Mouse (Mus musculus) intestine, embryonic 14.5 days (tissue): ENCODE data around the gene Abcc2. TPM values are rescaled to one million over a fixed set of nuclear protein-coding genes. Genes with fewer than 3 reads are reported as not detected.

Experiments used
- ATAC-seq: fragments of 200-750 bp; cut with Nextera tagmentation; replicated peaks from 2 replicates; pipeline ENCODE4 v1.8.0; 2017; ENCODE audit warnings: low read depth, moderate number of reproducible peaks, moderate TSS enrichment, moderate library complexity; ENCODE audit not compliant: low FRiP score, low TSS enrichment
- DNase-seq: peaks from one replicate; pipeline ENCODE4 v3.0.0-alpha.2; 2018; ENCODE audit warnings: low spot score
- H3K27ac ChIP-seq: fragments of 300-500 bp; sonication (generic); 2 replicates; pipeline ENCODE4 v1.5.1; 2014; ENCODE audit warnings: low read depth, mild to moderate bottlenecking, control low read depth
- H3K27me3 ChIP-seq: fragments of 300-500 bp; sonication (generic); replicated peaks from 2 replicates; pipeline ENCODE4 v1.6.1; 2014; ENCODE audit warnings: low read length, control low read depth; ENCODE audit not compliant: control insufficient read depth, insufficient read depth
- H3K36me3 ChIP-seq: fragments of 300-500 bp; sonication (generic); 2 replicates; pipeline ENCODE4 v1.6.1; 2014; ENCODE audit warnings: low read length, control low read depth; ENCODE audit not compliant: control insufficient read depth, insufficient read depth
- H3K4me1 ChIP-seq: fragments of 300-500 bp; sonication (generic); replicated peaks from 2 replicates; pipeline ENCODE4 v1.6.1; 2014; ENCODE audit warnings: low read length, control low read depth, mixed read lengths; ENCODE audit not compliant: control insufficient read depth, insufficient read depth
- H3K4me2 ChIP-seq: fragments of 300-500 bp; sonication (generic); 2 replicates; pipeline ENCODE4 v1.6.1; 2014; ENCODE audit warnings: low read length
- H3K4me3 ChIP-seq: fragments of 300-500 bp; sonication (generic); 2 replicates; pipeline ENCODE4 v1.5.1; 2014; ENCODE audit warnings: low read depth, low read length, control low read depth, mixed read lengths
- H3K9ac ChIP-seq: fragments of 300-500 bp; sonication (generic); 2 replicates; pipeline ENCODE4 v1.6.1; 2014; ENCODE audit warnings: mild to moderate bottlenecking, low read length
- H3K9me3 ChIP-seq: fragments of 300-500 bp; sonication (generic); 2 replicates; pipeline ENCODE4 v1.6.1; 2016; ENCODE audit warnings: low read length, control low read depth; ENCODE audit not compliant: control insufficient read depth
- WGBS: fragments of 180-500 bp; shearing (Covaris S2); extraction: QIAGEN DNeasy Blood & Tissue Kit; methylation state at CpG from one replicate; pipeline ENCODE4 v1.1.7; 2014; 5-methylcytosine and 5-hydroxymethylcytosine counted together
- polyA plus RNA-seq: library from polyadenylated mRNA; unstranded; fragments of >200 nt; fragmentation: Nextera tagmentation; extraction: Ambion mirVana; gene quantifications from 2 replicates; pipeline ENCODE4 v1.2.1, GENCODE M21; 2014

Abcc2 gene
- polyA plus RNA-seq, 1 experiment from 2014 or later: 5.3 TPM

GRCm38 (mm10) chr19:43847966-43848365 lies 66.0 kb downstream of the Abcc2 start:
- peaks cover 3% of the 10 kb centered on the region; the same call in 1 of the 2 replicates for H3K4me1 ChIP-seq
- H3K27ac ChIP-seq: no peak overlapping the region
- no peak overlapping the region for H3K4me3 ChIP-seq
- no peak overlapping the region for H3K4me2 ChIP-seq
- 88% methylated on average over 15 of the region's 15 CpGs for WGBS
- H3K9me3 ChIP-seq: no peaks in the 10 kb centered on the region
- no peaks in the 10 kb centered on the region for H3K27me3 ChIP-seq
- DNase-seq (no peak), ATAC-seq (no peak)
- no peak overlapping the region for H3K9ac ChIP-seq
- H3K36me3 ChIP-seq: peaks cover 83% of the 10 kb centered on the region

DNA sequence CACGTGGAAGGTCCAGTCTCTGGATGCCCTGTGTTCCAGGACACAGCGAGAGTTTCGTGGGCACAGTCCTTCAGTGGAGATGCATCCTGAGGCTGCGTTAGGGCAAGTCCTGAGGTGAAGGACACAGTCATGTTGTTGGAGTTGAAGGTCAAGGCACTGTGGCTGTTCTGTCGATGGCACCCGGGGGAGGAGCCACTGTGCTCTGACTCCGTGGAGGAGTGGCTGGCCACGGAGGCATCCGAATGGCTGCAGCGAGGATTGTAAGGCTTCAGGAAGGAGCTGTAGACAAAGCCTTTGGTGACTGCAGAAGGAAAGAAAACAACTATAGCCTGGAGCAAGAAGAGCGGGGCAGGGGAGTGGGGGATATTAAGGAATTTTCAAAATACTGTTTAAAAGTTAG lies 68.0 kb downstream of the Abcc2 start:
- Histone ChIP-seq H3K4me1 (peaks cover 3% of the 10 kb centered on the region; the same call in 1 of the 2 replicates), H3K4me3 (no peak overlapping the region), H3K9ac (no peak overlapping the region), H3K4me2 (no peak overlapping the region), H3K27me3 (no peaks in the 10 kb centered on the region), H3K9me3 (no peaks in the 10 kb centered on the region), H3K27ac (no peak overlapping the region), H3K36me3 (peaks cover 95% of the 10 kb centered on the region)
- 88% methylated on average over 11 of the region's 11 CpGs for WGBS
- DNase-seq (no peak), ATAC-seq (no peak)

DNA sequence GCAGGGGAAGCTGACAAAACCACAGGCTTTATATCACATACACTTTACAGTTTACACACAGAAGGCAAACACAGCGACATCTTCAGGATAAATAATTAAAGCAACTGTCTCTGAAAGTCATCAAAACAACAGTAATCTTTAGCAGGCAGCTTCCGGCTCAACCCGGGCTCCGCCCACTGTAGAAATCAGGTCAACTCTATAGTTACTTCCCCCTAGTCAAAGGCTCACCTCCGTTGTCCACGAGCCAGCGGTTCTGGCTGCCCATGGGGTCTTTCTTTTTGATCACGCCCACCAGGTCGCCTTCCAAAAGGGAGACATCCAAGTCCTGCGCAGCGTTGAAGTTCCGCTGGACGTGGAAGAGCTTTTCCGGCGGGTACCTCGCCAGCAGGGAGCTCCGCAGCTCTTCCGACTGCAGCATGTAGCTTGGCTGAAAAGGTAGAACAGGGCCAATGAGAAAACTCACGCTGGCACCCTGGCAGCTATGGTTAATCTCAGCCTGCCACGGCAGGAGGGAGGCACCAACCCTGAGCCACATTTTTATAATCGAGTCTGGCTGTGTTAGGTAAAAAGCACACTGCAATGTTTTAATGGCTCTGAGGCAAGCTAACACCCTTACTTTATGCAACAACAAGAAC lies 70.1 kb downstream of the Abcc2 start:
- no peaks in the 10 kb centered on the region for H3K4me1 ChIP-seq
- DNase-seq (no peak), ATAC-seq (no peak)
- H3K27me3 ChIP-seq: no peaks in the 10 kb centered on the region
- no peaks in the 10 kb centered on the region for H3K9me3 ChIP-seq
- no peak overlapping the region for H3K4me2 ChIP-seq
- no peak overlapping the region for H3K9ac ChIP-seq
- WGBS: 83% methylated on average over 21 of the region's 21 CpGs
- H3K27ac ChIP-seq: no peak overlapping the region
- peaks cover 95% of the 10 kb centered on the region for H3K36me3 ChIP-seq
- H3K4me3 ChIP-seq: no peak overlapping the region

DNA sequence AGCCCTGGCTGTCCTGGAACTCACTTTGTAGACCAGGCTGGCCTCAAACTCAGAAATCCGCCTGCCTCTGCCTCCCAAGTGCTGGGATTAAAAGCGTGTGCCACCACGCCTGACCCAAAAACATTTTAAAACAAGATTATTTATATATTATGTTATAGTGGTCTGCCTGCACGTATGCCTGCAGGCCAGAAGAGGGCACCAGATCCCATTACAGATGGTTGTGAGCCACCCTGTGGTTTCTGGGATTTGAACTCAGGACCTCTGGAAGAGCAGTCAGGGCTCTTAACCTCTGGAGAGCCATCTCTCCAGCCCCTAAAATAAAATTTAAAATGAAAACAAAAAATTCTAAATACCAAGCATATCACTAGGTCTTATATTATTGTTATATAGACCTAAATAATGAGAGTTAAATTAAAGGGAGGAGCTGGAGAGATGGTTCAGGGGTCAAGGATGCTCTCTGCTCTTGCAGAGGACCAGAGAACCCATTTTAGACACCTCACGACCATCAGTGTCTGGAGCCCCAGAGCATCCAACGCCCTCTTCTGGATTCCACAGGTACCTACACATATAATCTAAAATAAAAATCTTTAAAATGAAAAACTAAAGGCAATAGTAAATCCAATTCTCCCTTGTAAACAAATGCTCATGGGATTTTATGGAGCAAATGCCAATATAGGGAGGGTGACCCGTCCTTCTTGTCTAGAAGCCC lies 71.0 kb downstream of the Abcc2 start:
- Histone ChIP-seq H3K27ac (no peak overlapping the region), H3K9me3 (no peaks in the 10 kb centered on the region), H3K4me3 (no peak overlapping the region), H3K4me1 (no peaks in the 10 kb centered on the region), H3K36me3 (peaks cover 92% of the 10 kb centered on the region), H3K27me3 (no peaks in the 10 kb centered on the region), H3K4me2 (no peak overlapping the region), H3K9ac (no peak overlapping the region)
- DNase-seq (no peak), ATAC-seq (no peak)
- 81% methylated on average over 7 of the region's 7 CpGs for WGBS

GRCm38 (mm10) chr19:43857347-43857746 lies 75.4 kb downstream of the Abcc2 start:
- WGBS: 82% methylated on average over 6 of the region's 6 CpGs
- no peaks in the 10 kb centered on the region for H3K27me3 ChIP-seq
- H3K27ac ChIP-seq: no peak overlapping the region
- ATAC-seq (no peak; the same call in 1 of the 2 replicates), DNase-seq (no peak)
- no peak overlapping the region for H3K4me2 ChIP-seq
- H3K36me3 ChIP-seq: peaks cover 89% of the 10 kb centered on the region
- no peak overlapping the region for H3K9ac ChIP-seq
- H3K4me1 ChIP-seq: no peaks in the 10 kb centered on the region
- no peaks in the 10 kb centered on the region for H3K9me3 ChIP-seq
- no peak overlapping the region for H3K4me3 ChIP-seq

- DNase-seq: no peak
- WGBS: 88% methylated on average over 4 of the region's 4 CpGs
- Histone ChIP-seq H3K36me3 (peaks cover 94% of the 10 kb centered on the region), H3K4me1 (peaks cover 7% of the 10 kb centered on the region), H3K27me3 (no peaks in the 10 kb centered on the region), H3K27ac (no peak overlapping the region), H3K9me3 (no peaks in the 10 kb centered on the region), H3K4me3 (no peak overlapping the region), H3K9ac (no peak overlapping the region), H3K4me2 (no peak overlapping the region)
- ATAC-seq: no peak
These were observed 88.4 kb downstream of the Abcc2 start for GRCm38 (mm10) chr19:43870418-43870817.

- peaks cover 55% of the 10 kb centered on the region for H3K36me3 ChIP-seq
- no peak overlapping the region for H3K4me2 ChIP-seq
- no peak for ATAC-seq
- no peaks in the 10 kb centered on the region for H3K9me3 ChIP-seq
- H3K4me1 ChIP-seq: peaks cover 37% of the 10 kb centered on the region
- H3K27ac ChIP-seq: no peak overlapping the region
- no peak for DNase-seq
- 91% methylated on average over 11 of the region's 11 CpGs for WGBS
- no peak overlapping the region for H3K4me3 ChIP-seq
- H3K27me3 ChIP-seq: no peaks in the 10 kb centered on the region
- no peak overlapping the region for H3K9ac ChIP-seq
These were observed 92.4 kb downstream of the Abcc2 start for GRCm38 (mm10) chr19:43874351-43874750.

GRCm38 (mm10) chr19:43875996-43876395 lies 94.0 kb downstream of the Abcc2 start:
- Histone ChIP-seq H3K27ac (peak overlapping the region; percentile 36; the same call in 1 of the 2 replicates), H3K36me3 (peaks cover 39% of the 10 kb centered on the region), H3K9ac (no peak overlapping the region), H3K4me2 (peak overlapping the region; percentile 14; the same call in 1 of the 2 replicates), H3K4me3 (peak overlapping the region; percentile 13; the same call in 1 of the 2 replicates), H3K9me3 (no peaks in the 10 kb centered on the region), H3K4me1 (peaks cover 50% of the 10 kb centered on the region), H3K27me3 (no peaks in the 10 kb centered on the region)
- WGBS: 14% methylated on average over 2 of the region's 2 CpGs
- DNase-seq: peak; percentile 60
- no peak for ATAC-seq
